In the genomic region with DNA sequence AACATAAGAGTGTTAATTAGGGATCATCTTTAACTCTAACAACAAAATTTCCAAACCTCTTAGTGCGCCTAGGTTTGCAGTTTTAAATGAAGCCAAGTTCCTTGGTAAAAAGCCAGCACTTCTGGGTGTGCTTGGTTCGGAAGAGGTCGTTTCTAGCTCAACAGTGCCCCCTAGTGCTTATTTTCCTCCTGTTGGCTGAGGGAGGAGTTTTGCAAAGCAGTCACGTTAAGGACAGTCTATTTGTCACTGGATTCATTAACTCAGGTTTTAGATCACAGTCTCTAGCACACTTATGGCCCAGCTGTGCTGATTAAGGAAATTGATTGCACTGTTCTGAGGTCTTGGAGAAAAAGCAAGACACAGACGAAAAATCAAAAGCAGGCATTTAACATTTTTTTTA, we compare ENCODE assay signal across 9 mouse cellular contexts. TPM values are rescaled to one million over a fixed set of nuclear protein-coding genes. Genes with fewer than 3 reads are reported as not detected.
DNase-seq lines count a peak whose midpoint lies in the region; TF ChIP-seq lines count a peak whose summit lies in the region.
"Had no signal": no experiment of that assay in that cellular context is flagged by ENCODE, and none has a peak within 500 bp of the region (broad histone marks: within the 10 kb centered on the region; RNA-seq: fewer than 3 reads in every experiment).

No protein-coding gene starts in this region.

- DNase-seq in NIH3T3 (ENCODE audit: low read depth), result peak; percentile 85
- peak; percentile 84 for DNase-seq in c-Kit-positive CD71-negative TER-119-negative erythroid progenitor cells, embryonic 14.5 days (ENCODE audit: low read depth)
- DNase-seq in fibroblast of lung, adult 2 months (ENCODE audit: low read depth), result peak; percentile 69
- DNase-seq in heart, postnatal 4 days, result peak; percentile 93
- peak; percentile 75 for DNase-seq in large intestine, adult 2 months (ENCODE audit: low read depth, low spot score)
- peak; percentile 64 for DNase-seq in lung, adult 2 months
- DNase-seq in retina, adult 2 months (ENCODE audit: low read depth, low spot score), result peak; percentile 77
- peak; percentile 60 to 81 for DNase-seq in urinary bladder, postnatal 4 days (ENCODE audit: low spot score in 2 of 2)

- no peak overlapping the region for H3K4me3 ChIP-seq in lung, adult 2 months (replicated peaks; ENCODE audit: extremely low read depth, low read depth, low read length)
- H3K4me3 ChIP-seq: myocyte had no signal

- H3K4me1 ChIP-seq in lung, adult 2 months (ENCODE audit: control insufficient read depth, insufficient read depth, low read length), result no peaks in the 10 kb centered on the region; the same call in 1 of the 2 replicates

- peak; percentile 67 for TF ChIP-seq CTCF in lung, adult 2 months (IDR thresholded peaks at IDR 0.05; ENCODE audit: insufficient read depth, low read length)

- TF ChIP-seq POLR2A in lung, adult 2 months (IDR thresholded peaks at IDR 0.05; ENCODE audit: borderline replicate concordance, extremely low read depth, low read depth, low read length), result no peak

- WGBS in large intestine, adult 2 months, result 4% methylated on average over 5 of the region's 5 CpGs
- WGBS in lung, adult 2 months, result 7% methylated on average over 5 of the region's 5 CpGs

RNA-seq across cellular contexts. Expression of gene Prickle1, which starts 19.8 kb away (rescaled TPM):
- 10 to 100 TPM; 31.0 to 36.4 TPM for total RNA-seq in heart, postnatal 4 days (2021)
- polyA plus RNA-seq in large intestine, adult 2 months (2012; rRNA removed), result 1.9 and 2.9 TPM in 2 replicates
- polyA plus RNA-seq in lung, adult 2 months (2012; rRNA removed), result 44.2 and 62.3 TPM in 2 replicates

Comparison
In these comparisons a context has a peak if more than half of its experiments do, and no peak if none do; other contexts are left out.
1. RNA of gene Prickle1, which starts 19.8 kb away (polyA plus RNA-seq): 44.2 to 62.3 TPM in lung, adult 2 months; 1.9 to 2.9 TPM in large intestine, adult 2 months; every median in the first group is over 10 times any median in the second.
2. Peak in every context shown above with its lines, with median percentiles within 50 percentile points of each other: DNase-seq.